Mouse (Mus musculus): Measurements from ENCODE around the gene Arih2. TPM values are rescaled to one million over a fixed set of nuclear protein-coding genes. Genes with fewer than 3 reads are reported as not detected.

The Arih2 gene
- total RNA-seq, 1 experiment from 2014 or later: 169 TPM

DNA sequence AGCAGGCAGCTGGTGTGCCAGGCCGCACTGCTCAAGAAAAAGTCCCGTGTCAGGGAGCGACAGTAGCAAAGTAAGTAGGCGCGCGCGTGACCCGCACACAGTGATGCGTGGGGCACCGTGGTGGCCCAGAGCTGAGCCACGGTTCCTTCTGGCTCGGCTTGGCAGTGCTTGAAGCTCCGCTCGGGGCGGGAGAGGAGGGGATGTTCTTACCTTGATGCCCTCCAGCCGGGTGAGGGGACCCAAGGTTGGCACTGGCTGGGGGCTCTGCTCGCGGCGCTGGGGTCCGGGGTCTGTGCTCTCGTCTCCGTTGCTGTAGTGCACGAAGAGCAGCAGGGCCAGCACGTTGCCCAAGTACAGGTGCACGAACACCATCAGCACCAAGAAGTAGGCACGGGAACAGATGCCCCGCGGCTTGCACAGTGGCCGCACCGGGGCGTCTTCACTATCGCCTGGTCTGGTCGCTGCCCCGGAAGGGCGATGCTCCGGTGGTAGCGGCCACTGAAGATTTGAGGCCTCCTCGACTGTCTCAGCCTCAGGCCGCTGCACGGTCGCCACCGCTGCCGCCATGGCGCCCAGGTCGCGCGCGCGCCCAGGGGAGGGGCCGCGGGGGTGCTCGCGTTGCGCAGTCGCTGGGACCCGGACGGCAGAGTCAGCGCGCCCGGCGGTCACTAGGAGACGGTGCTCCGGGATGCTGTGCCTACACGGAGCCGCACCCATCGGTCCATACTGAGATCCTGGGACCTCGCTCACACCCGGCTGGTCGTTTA, 52.0 kb downstream of the Arih2 start, which contains the start of gene P4htm:
Gene P4htm, minus strand, starts transcription at position 670 of the 767 bp plus-strand sequence.
- peak; percentile 45 for ATAC-seq (replicated peaks; ENCODE audit: insufficient number of reproducible peaks, low FRiP score, low TSS enrichment, poor library complexity, severe bottlenecking)

GRCm38 (mm10) chr9:108594354-108594753, 54.8 kb downstream of the Arih2 start:
- ATAC-seq (replicated peaks; ENCODE audit: insufficient number of reproducible peaks, low FRiP score, low TSS enrichment, poor library complexity, severe bottlenecking): no peak

- ATAC-seq (replicated peaks; ENCODE audit: insufficient number of reproducible peaks, low FRiP score, low TSS enrichment, poor library complexity, severe bottlenecking): no peak
These were observed 57.7 kb downstream of the Arih2 start for GRCm38 (mm10) chr9:108591462-108591861.

DNA sequence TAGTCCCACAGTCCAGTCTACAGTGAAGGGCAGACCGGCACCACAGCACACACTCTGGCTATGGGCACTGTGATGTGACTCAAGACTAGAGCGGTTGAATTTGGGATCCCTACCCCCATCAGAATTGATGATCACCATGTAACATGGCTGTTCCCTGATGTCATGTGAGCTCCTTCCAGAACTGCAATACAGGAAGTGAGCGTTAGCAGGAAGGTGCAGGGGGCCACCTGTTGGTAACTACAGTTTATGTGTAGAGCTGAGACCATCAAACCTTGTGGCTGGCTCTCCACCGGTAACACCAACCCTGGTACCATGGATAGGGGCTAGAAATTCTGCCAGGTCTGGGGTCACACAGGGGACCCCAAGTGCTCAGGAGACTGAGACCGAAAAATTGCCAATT, 60.0 kb downstream of the Arih2 start:
- no peak for ATAC-seq (replicated peaks; ENCODE audit: insufficient number of reproducible peaks, low FRiP score, low TSS enrichment, poor library complexity, severe bottlenecking)

- no peak for ATAC-seq (replicated peaks; ENCODE audit: insufficient number of reproducible peaks, low FRiP score, low TSS enrichment, poor library complexity, severe bottlenecking)
These were observed 61.5 kb downstream of the Arih2 start for GRCm38 (mm10) chr9:108587571-108588180.

DNA sequence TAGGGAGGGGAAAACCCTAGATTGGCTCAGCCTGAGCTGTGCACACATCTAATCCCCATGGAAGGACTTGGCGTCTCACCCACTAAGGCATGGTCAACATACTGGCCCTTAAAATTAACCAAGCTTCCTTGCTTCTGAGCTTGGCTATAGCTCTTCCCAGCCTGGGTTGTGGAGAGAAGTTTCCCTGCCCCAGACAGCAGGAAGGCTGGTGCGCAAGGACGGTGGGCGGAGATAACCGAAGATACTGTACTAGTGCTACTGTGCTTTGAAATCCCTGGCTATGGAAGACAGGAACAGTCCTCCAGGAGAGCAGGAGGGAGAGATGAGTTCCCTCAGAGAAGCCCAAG, 69.9 kb downstream of the Arih2 start:
- no peak for ATAC-seq (replicated peaks; ENCODE audit: insufficient number of reproducible peaks, low FRiP score, low TSS enrichment, poor library complexity, severe bottlenecking)

DNA sequence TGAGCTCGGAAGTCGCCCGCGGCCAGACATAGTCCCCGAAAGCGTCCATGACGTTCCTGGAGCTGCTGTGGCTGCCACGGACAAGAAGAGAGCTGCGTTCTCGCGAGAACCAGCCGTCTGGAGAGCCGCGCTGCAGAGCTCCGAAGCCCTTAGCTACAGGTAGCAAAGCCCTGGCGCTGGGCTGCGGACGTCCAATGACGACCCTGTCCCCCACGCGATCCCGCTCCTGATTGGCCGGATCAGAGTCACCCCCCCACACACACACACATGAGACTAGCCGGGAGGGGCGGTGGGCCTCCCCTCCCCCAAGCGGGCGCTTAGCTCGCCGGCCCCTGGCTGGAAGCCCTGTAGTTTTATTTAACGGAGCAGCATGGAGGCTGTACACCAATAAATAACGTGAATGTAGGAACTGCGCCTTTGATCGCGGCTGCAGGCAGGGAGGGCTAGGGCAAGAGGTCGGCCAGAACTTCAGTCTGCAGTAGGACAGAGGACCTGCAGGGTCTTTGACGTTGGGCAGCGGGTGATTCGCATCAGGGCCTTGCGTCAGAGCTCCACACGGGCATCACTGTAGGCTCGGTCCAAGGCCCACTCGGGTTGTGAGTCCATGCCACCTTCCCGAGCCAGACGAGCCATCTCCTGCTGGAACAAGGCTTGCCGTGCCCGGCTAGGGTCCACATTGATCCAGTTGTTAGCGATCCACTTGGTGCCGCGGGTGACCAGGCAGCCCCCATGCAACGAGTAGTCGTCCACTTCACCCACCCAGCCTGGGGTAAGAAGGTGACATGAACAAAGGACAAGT, 70.4 kb downstream of the Arih2 start, which contains the start of gene Wdr6:
Gene Wdr6, minus strand, starts transcription at position 195 of the 799 bp plus-strand sequence.
- peak; percentile 59 for ATAC-seq (replicated peaks; ENCODE audit: insufficient number of reproducible peaks, low FRiP score, low TSS enrichment, poor library complexity, severe bottlenecking)

GRCm38 (mm10) chr9:108577934-108578544, 71.1 kb downstream of the Arih2 start:
- no peak for ATAC-seq (replicated peaks; ENCODE audit: insufficient number of reproducible peaks, low FRiP score, low TSS enrichment, poor library complexity, severe bottlenecking)

DNA sequence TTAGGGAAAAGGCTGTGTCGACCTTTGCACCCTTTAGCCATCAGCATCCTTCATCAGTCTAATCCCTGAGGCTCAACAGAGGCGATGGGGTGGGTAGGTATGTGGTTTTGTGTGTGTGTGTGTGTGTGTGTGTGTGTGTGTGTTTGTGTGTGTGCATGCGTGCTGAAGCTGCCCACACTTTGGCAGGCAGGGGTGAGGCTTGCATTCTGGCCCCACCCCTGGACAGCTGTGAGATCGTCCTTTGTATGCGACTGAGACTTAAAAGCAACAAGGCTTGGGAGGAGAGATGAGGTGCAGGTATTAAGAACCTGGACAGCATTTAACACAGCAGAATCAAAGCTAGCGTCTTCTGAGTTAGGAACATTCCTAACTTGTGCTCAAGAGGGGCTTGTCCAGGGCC, 72.2 kb downstream of the Arih2 start:
- no peak for ATAC-seq (replicated peaks; ENCODE audit: insufficient number of reproducible peaks, low FRiP score, low TSS enrichment, poor library complexity, severe bottlenecking)

- no peak for ATAC-seq (replicated peaks; ENCODE audit: insufficient number of reproducible peaks, low FRiP score, low TSS enrichment, poor library complexity, severe bottlenecking)
These were observed 73.6 kb downstream of the Arih2 start for GRCm38 (mm10) chr9:108575321-108576297.

DNA sequence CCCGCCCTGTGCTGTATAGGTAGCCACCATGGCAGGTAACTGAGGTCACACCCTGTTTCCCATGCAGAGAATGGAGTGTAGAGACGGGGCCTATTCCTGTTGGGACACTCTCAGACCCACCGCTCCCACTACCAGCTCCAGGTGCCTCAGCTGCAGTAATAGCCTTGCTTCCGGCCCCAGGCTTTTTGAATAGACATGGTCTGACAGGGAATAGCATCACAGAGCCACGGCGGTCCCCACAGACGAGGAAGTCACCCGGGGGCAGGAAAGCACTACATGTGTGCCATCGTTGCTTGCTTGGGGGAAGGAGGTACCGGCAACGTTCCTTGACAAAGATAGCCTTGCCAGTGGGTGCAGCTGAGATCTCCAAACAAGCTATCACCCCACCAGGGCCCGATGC, 74.3 kb downstream of the Arih2 start:
- ATAC-seq (replicated peaks; ENCODE audit: insufficient number of reproducible peaks, low FRiP score, low TSS enrichment, poor library complexity, severe bottlenecking): no peak

DNA sequence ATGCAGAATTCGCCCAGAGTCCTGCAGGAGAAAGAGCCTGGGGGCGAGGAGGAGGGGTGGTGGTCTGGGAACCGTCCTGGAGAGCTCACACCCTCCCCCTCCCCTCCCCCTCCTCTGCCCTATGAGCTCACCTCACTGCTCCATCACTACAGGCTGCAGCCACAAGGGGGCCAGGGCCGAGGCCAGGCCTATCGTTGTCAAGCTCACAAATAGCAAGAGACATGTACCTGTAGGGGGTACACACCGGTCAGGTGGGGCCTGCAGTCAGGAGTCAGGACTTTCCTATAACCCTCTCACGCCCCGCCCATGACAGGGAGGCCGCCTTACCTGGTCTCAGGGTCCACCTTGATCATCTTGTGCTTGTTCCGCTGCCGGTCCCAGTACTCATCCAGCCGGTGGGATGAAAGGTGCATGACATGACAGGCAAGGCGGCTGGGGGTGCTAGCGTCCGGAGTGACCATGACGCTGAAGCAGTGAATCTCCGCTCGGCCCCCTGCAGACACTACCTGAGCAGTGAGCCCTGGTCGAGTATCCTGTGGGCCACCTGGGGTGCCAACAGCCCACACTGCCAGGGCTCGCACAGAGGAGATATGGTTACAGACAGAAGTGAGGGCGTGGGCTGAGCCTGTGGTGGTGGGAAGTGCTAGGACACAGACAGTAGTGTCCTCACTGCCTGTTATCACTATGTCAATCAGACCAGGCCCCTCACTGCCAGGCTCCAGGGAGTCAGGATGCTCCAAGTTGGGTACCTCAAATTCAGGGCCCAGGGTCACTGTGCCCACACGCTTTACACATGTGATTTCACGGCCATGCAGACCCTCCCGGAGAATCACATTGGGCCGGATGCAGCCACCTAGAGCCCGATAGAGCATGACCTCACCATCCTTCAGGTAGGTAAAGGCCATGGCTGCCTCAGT, 75.2 kb downstream of the Arih2 start:
- ATAC-seq (replicated peaks; ENCODE audit: insufficient number of reproducible peaks, low FRiP score, low TSS enrichment, poor library complexity, severe bottlenecking): no peak

DNA sequence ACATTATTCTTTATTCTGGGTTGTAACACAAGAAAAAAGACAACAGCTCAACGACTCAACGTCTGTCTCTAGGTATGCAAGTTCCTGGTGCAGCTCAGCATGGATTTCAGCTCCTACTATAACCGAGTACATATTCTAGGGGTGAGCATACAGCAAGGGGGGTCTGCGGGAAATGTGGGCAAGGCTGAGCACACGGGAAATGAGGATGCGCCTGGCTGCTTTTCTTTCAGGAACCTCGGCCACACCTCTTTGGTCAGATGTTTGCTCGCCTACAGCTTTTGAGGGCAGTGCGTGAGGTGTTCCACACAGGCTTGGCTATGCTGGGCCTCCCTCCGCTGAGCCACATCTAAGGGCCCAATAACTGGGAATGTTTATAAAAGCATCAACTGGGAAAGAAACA, 76.9 kb downstream of the Arih2 start:
- no peak for ATAC-seq (replicated peaks; ENCODE audit: insufficient number of reproducible peaks, low FRiP score, low TSS enrichment, poor library complexity, severe bottlenecking)

DNA sequence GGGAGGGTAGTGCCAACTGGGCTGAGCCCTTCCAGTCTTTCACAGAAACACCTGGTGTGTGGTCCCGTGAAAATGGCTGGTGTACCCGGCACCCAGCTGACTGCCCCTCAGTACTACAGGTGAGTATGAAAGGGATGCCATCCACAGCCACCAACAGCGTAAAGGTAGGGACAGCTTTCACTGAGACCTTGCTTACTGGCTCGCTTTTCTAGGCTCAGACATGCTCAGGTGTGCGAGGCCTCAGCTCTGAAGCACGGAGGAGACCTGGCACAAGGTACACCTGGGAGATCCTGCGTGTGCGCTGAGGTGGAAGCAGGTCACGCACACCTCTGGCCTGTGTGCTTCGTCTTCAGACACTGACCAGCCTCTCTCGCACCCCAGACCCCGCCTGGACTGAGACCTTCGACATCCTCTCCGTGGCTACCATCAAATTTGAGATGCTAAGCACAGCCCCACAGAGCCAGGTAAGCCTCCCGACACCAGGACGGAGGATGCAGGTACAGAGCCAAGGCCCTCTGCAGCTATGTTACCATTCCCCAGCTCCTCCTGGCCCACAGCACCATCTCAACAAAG, 77.7 kb downstream of the Arih2 start:
- no peak for ATAC-seq (replicated peaks; ENCODE audit: insufficient number of reproducible peaks, low FRiP score, low TSS enrichment, poor library complexity, severe bottlenecking)

- no peak for ATAC-seq (replicated peaks; ENCODE audit: insufficient number of reproducible peaks, low FRiP score, low TSS enrichment, poor library complexity, severe bottlenecking)
These were observed 78.8 kb downstream of the Arih2 start for GRCm38 (mm10) chr9:108570207-108570896.

Measured in monocyte, adult 5-6 weeks (primary cell).